Mouse (Mus musculus) gastrocnemius, adult 2 months (tissue): ENCODE measurements around the gene Sf3b5. TPM values are rescaled to one million over a fixed set of nuclear protein-coding genes. Genes with fewer than 3 reads are reported as not detected.
"Not testable (repeated sequence)": the region's sequence is repeated elsewhere in the genome, so short reads cannot be mapped to it uniquely, and the experiment has no call there.

Experiments
- DNase-seq: peaks from one replicate; pipeline ENCODE4 v3.0.0; 2022
- H3K27ac ChIP-seq: fragments of 200-600 bp; 2 replicates; pipeline ENCODE4 v1.8.1; 2022; ENCODE audit warnings: mild to moderate bottlenecking
- H3K4me3 ChIP-seq: fragments of 200-600 bp; 2 replicates; pipeline ENCODE4 v1.8.1; 2022; ENCODE audit warnings: mild to moderate bottlenecking, moderate library complexity
- CTCF ChIP-seq: fragments of 200-600 bp; IDR thresholded peaks from 2 replicates; pipeline ENCODE4 v1.8.1; 2022; ENCODE audit warnings: antibody characterized with exemption, mild to moderate bottlenecking, moderate library complexity
- intact Hi-C: fragments of 180-260 bp; cut with DNase I; formaldehyde crosslinking; loops from one replicate; pipeline ENCODE4 v1.15.1; 2025
- total RNA-seq, 2 experiments: library from RNA; stranded (reverse); gene quantifications; 2 replicates each; pipeline ENCODE4 v1.2.3; 2021

Gene Sf3b5
- total RNA-seq, 2 experiments from 2014 or later, result 5.0 to 5.3 TPM

- no peak overlapping the region for H3K27ac ChIP-seq
- no peak overlapping the region for H3K4me3 ChIP-seq
- no peak for DNase-seq
- intact Hi-C loops, result loop anchor here (5.0 to 10.0 kb wide), 5 partner anchors 68 to 1376 kb away; partner anchors contain the start of genes Adat2 and Pex3
- TF ChIP-seq CTCF, result no peak
Observed at GRCm38 (mm10) chr10:13019026-13019425, 13.9 kb downstream of the Sf3b5 start.

- TF ChIP-seq CTCF, result no peak
Observed at GRCm38 (mm10) chr10:13022103-13022502, 17.0 kb downstream of the Sf3b5 start.

DNA sequence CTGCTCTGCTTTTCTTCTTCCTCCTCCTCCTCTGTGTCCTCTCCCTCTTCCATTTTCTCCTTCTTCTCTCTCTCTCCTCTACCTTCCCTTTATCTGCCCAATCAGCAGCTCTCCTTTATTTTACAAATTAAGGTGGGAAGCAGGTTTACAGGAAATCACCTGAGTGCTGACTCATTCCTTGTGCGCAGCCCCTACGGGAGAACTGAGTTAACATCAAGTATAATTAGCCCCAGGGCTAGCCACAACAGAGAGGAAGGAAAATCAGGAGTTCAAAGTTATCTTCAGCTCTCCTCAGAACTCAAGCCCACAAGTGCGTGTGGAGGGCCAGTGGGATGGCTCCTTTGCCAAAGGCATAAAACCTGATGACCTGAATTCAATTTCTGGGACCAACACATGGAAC is 18.8 kb downstream of the Sf3b5 start:
- H3K4me3 ChIP-seq, intact Hi-C loops, DNase-seq, H3K27ac ChIP-seq: not testable (repeated sequence)

More at GRCm38 (mm10) chr10:13022103-13022502, 17.0 kb downstream of the Sf3b5 start:
- no peak overlapping the region for H3K4me3 ChIP-seq
- H3K27ac ChIP-seq, result no peak overlapping the region
- peak; percentile 45 for DNase-seq
- intact Hi-C loops, result no loop called here

- intact Hi-C loops, result no loop called here
- no peak for DNase-seq
Observed at GRCm38 (mm10) chr10:13027702-13028101, 22.6 kb downstream of the Sf3b5 start.

GRCm38 (mm10) chr10:13028215-13028614 is 23.1 kb downstream of the Sf3b5 start:
- Histone ChIP-seq H3K27ac (no peak overlapping the region), H3K4me3 (no peak overlapping the region)
- no peak for DNase-seq
- intact Hi-C loops, result no loop called here
- TF ChIP-seq CTCF, result no peak

More at GRCm38 (mm10) chr10:13027702-13028101, 22.6 kb downstream of the Sf3b5 start:
- no peak overlapping the region for H3K4me3 ChIP-seq
- H3K27ac ChIP-seq, result no peak overlapping the region
- no peak for TF ChIP-seq CTCF

DNA sequence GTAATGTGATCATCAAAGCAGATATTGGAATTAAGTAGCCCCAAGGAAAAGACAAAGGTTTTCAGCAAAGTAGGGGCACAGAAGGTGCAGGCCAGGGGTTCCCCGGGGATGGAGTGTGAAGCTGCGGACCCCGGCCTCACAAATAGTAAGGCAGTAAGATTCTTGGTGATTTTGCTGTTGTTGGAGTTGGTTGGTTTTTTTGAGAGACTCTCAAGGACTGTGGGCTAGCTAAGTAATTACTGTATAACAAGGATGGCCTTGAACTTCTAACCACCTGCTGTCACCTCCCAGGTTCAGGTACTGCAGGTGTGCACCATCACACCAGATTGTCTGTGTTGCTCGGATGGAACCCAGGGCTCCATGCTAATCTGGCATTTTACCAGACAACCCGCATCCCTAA is 24.3 kb downstream of the Sf3b5 start:
- no peak for TF ChIP-seq CTCF
- intact Hi-C loops, result no loop called here
- Histone ChIP-seq H3K27ac (no peak overlapping the region), H3K4me3 (no peak overlapping the region)
- no peak for DNase-seq

GRCm38 (mm10) chr10:13035270-13035669 is 30.1 kb downstream of the Sf3b5 start:
- no peak for DNase-seq
- intact Hi-C loops, result no loop called here
- no peak overlapping the region for H3K27ac ChIP-seq
- H3K4me3 ChIP-seq, result no peak overlapping the region
- no peak for TF ChIP-seq CTCF

DNA sequence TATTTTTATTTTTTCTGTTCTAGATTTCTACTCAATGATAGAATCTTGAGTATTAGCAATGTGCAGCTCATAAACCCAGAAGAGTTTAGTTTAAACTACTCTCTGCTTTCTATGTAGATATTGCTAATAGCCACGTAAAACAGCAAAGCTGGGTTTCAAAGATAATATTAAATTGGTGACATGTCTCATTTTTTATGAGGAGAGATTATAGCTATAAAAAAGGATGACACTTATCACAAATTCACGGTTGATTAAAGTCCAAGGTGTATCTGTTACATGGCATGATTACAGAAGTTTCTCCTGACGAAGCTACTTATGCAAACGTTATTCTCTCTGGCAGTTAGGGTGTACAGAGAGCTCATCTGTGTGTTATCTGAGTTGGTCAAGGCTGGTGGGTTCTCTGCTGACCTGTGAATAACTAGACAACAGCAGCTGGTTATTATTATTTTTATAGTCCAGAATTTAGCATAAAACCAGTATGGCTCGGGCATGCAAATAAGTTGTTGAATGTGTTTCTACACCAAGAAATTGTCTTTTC is 34.6 kb downstream of the Sf3b5 start:
- no peak for TF ChIP-seq CTCF
- H3K4me3 ChIP-seq, result no peak overlapping the region

DNA sequence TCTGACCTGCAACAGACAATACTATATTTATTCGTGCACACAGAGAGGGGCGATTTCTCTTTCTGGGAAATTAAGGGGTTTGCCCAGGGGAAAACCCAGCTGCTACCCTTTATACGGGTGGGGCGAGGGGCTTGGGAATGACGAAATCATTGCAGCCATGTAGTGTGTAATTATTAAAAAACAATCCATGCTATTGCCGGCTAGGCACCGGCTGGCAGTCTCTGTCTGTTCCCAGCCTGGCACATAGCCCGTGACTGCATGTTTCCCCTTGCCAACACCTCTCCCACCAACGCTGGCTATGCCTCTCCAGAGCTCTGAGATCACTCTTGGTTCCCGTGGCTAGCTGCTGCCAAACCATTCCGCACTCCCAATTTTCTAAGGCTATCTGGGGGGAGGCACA is 39.5 kb downstream of the Sf3b5 start:
- DNase-seq, result peak; percentile 30
- TF ChIP-seq CTCF, result no peak

More for the DNA sequence above, 34.6 kb downstream of the Sf3b5 start:
- no peak for DNase-seq
- intact Hi-C loops, result no loop called here
- H3K27ac ChIP-seq, result no peak overlapping the region

DNA sequence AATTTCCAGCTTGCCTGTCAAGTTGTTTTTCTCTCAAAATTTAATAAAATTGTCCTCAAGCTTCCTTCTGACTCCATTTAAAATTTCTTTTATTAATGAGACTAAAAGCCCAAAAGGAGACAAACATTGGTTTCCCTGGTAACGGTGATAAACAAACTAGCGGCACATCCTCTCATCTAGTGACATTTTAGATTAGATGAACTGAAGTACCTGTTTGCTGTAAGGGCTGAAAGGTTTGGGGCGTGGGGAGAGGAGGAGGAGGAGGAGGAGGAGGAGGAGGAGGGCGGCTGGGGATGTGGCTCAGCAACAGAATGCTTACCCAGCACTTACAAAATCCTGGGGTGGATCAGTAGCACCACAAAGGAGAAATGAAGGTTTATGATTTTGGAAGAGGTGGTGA is 42.7 kb downstream of the Sf3b5 start:
- no peak for DNase-seq
- no peak for TF ChIP-seq CTCF
- intact Hi-C loops, result no loop called here
- Histone ChIP-seq H3K27ac (no peak overlapping the region), H3K4me3 (no peak overlapping the region)

More for the DNA sequence above, 39.5 kb downstream of the Sf3b5 start:
- Histone ChIP-seq H3K4me3 (no peak overlapping the region), H3K27ac (no peak overlapping the region)
- intact Hi-C loops, result no loop called here

DNA sequence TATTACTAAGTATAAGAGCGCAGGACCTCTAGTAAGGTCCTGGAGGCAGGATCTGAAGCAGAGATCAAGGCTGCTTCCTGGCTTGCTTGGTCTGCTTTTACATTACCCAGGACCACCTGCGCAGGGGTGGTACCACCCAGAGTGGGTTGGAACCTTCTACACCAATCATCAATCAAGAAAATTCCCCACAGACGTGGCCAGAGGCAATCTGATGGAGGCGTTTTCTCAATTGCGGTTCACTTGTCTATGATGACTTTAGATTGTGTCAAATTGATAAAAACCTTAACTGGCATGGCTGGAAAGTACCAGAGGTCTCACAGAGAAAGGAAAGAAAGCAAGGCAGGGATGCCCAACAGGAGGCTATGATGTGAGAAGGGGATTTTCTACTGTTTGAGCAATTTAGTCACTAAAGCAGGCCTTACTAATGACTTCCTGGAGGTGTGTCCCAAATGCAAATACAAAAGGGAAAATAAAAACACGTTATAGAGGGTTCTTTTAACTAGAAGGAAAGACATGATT is 51.8 kb downstream of the Sf3b5 start:
- DNase-seq, result no peak
- Histone ChIP-seq H3K27ac (no peak overlapping the region), H3K4me3 (no peak overlapping the region)
- TF ChIP-seq CTCF, result no peak
- intact Hi-C loops, result no loop called here

Other genes starting within 250 kb of the Sf3b5 start
- 10 to 100 TPM; 20.1 to 28.1 TPM for gene Utrn, start 136.0 kb upstream of the Sf3b5 start, total RNA-seq
- under 1 TPM; 0.20 to 0.46 TPM for gene Stx11, start 41.0 kb upstream of the Sf3b5 start, total RNA-seq
- 1 to 10 TPM; 1.0 to 1.5 TPM for gene Plagl1, start 55.2 kb downstream of the Sf3b5 start, total RNA-seq
- not detected for gene Zc2hc1b, start 172.7 kb downstream of the Sf3b5 start, total RNA-seq
- gene Ltv1, start 187.8 kb downstream of the Sf3b5 start, total RNA-seq, result 10 to 100 TPM; 27.3 to 31.0 TPM